Mouse (Mus musculus) urinary bladder, adult 2 months (tissue): ENCODE measurements around the gene Med12. TPM values are rescaled to one million over a fixed set of nuclear protein-coding genes. Genes with fewer than 3 reads are reported as not detected.
"Not testable (repeated sequence)": the region's sequence is repeated elsewhere in the genome, so short reads cannot be mapped to it uniquely, and the experiment has no call there.

ENCODE experiments used
- DNase-seq: peaks from one replicate; pipeline ENCODE4 v3.0.0; 2022; ENCODE audit warnings: low spot score
- polyA plus RNA-seq: library from polyadenylated mRNA; depleted of rRNA; stranded (reverse); fragments of >200 nt; gene quantifications from 2 replicates; pipeline ENCODE4 v1.2.3, GENCODE M21; 2012

Gene Med12
- polyA plus RNA-seq, 1 experiment = 39.9 TPM

DNA sequence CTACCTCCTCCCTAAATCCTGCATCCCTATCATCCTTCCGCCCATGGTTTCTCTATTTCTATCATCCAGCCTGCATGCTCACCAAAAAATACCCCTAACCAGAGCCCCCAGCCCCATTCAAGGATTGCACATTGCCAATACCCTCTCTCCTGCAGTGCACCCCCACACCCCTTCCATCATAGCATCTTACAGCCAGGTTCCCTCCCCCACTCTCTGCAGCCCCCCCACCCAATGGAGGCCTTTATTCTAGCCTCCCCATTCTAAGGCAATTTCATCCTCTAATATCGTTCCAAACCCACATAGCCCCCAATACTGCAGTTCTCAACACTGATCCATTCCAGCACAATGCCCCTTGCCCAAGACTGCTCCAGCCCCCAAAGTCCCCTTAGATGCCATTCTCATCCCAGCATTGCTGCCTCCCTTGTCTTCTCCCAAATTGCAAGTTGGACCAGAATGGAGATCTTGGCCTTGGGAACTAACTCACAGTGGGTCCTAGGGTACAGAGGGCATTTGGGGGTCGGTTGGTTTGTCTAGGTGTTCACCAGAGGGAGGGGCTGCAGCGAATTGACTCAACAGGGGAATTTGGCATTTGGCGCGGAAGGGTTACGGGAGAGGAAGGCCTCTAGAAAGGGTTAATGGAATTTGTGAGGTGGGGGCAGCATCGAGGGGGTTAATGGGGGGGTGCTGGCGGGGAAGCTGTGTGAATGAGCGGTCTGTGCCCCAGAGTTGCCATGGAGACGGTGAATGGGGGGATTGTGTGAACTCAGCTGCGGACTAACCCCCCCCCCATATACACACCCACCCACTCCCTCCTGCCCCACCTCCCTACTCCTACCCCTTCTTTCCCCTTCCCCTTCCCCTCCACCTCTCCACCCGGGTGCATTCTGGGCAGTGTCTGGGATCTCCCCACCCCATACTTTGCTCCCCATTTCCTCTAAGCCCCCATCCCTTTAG lies 25.9 kb downstream of the Med12 start:
- no peak for DNase-seq

DNA sequence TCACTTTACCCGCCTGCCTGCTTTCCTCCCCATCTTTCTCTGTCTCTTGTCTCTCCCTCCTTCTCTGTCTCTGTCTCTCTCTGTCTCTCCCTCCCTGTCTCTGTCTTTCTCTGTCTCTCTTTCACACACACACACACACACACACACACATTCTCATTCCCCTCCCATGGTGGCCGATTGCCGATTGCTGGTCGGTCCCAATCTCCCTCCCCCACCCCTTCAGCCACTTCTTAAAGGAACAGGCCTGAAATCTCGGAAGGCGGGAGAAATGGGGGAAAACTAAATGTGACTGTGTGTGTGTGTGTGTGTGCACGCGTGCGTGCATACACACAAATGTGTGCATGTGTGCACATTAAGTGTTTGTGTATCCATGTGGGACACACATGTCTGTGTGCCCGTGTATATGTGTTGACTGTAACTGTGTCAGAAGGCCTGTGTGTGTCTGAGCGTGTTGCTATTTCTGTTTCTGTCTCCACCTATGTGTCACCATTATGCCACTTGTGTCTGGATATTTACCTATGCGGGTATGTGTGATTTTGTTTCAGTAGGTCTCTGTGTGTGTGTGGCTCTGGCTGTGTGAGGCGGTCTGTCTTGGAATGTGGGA lies 26.7 kb downstream of the Med12 start:
- DNase-seq = no peak

DNA sequence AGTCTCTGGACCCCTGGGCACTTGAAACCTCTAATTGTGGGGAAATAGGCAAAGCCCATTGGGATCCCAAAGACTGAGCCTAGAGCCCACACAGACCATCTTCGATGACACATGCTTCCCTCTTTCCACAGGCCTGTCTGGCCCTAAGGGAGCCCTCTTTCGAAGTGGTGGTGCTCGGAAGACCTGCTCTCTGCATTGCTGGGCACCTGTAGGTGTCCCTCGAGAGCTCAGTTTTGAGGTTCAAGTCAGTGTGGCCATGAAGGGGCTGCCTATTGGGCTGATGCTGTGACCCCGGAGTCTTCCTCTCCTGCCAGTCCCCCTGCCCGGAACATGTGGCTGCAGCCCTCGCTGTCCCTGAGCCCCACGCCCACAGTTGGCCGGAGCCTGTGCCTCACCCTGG lies 27.8 kb downstream of the Med12 start:
- DNase-seq = no peak

DNA sequence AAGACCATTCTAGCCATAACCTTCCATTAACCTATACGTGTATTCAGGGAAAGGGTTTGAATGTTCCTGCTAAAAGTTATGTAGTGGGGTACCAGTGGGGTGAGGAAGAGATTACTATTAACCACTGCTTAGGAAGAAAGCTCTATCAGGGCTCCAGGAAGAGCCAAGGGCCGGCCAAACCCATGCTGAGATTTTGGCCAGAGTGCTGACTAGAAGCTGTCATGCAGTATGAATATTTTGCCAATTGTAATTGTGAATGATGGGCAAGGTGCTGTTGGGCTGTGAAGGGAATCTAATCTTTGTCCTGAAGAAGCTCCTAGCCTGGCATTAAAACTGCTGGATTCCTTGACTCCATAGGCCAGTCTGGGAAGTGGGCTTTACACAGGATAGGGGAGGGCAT lies 30.8 kb downstream of the Med12 start:
- DNase-seq = no peak

DNA sequence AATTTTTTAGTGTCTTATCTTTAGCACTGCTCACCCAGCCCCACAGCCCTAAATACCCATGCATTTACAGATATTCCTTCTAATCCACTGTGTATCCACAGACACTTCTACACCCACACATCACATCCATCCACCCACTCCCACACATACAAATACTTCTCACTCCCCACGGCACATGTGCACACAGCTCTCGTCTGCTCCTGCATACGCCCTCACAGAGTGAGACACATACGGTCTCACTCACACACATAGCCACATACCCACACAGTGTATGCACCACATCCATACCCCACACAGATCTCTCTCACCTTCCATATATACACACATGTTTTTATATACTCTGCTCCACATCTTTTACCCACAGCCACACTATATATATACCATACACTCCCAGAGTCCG lies 35.5 kb downstream of the Med12 start:
- no peak for DNase-seq

DNA sequence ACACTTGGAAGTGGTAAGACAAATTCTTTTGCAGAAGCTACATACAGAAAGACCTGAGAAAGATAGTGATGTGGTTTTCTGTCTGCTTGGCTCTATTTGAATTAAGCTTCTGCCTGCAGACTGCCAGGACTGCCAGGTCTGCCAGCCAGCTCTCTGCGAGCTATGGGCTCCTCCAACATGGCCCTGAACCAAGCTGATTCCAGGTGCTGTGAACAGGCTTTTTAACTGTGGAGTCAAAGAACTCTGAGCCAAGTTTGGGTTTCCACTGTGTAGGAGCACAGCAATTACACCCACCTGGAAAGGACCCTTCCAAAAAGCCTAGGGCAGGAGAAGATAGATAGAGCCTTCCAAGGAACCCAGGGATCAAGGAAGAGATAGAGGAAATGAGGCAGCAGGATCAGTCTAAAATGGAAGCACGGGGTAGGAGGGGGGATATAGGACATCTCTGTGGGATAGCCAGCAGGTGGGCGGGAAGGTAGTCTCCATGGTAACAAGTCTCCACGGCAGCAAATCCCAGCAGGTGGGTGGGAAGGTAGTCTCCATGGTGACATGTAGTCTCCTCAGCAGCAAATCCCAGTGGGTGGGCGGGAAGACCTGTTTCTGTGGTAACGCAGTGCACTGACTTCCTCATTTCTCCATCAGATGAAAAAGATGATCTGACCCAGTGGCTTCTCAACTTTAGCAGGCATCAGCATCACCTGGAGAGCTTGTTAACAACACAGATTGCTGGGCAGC lies 40.0 kb downstream of the Med12 start:
- no peak for DNase-seq

DNA sequence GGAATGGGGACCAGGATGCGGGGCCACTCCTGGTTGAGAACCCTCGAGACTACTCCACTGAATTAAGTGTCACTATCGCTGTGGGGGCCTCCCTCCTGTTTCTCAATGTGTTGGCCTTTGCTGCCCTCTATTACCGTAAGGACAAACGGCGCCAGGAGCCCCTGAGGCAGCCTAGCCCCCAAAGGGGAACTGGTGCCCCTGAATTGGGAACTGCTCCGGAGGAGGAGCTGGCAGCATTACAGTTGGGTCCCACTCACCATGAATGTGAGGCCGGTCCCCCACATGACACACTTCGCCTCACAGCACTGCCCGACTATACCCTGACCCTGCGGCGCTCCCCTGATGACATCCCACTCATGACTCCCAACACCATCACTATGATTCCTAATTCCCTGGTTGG lies 45.9 kb downstream of the Med12 start:
- DNase-seq = no peak

DNA sequence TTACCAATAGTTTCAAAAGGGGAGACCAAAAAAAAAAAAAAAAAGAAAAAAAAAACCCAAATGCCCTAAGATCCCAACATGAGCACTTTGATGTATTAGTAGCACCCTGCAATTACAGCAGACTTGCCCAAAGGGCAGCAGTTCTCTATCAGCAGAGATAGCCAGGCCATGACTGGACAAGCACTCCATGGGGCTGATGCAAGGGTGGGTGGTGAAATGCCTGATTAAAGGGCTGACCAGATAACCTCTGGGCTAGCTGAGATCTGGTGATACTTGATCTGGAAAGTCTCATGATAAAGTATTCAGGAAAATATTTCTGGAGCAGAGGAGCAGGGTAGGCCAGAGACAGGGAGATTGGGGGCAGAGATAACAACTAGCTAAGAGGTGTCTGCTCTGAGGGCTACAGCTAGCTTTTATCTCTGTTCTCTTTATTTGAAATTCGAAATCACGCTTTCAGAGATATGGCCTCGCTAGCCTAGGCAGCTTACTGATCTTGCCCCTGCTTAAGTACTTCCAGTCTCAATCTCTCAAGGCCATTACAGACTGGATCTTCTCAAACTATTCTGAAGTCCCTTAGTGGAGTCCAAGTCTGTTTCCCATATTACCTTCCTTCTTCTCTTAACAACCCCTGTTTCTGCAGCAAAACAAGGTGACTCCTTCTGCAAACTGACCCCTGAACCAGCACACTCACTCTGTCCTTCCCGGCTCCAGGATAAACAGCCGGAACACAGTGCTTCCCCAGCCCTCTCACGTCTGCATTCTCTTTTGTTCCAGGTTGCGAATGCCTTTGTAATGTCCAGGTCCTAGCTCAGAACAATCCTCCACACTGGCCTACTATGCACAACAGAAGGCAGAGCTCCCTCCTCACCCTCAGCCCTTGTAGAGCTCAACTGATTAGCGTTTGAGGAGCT lies 52.4 kb downstream of the Med12 start:
- DNase-seq = no peak

DNA sequence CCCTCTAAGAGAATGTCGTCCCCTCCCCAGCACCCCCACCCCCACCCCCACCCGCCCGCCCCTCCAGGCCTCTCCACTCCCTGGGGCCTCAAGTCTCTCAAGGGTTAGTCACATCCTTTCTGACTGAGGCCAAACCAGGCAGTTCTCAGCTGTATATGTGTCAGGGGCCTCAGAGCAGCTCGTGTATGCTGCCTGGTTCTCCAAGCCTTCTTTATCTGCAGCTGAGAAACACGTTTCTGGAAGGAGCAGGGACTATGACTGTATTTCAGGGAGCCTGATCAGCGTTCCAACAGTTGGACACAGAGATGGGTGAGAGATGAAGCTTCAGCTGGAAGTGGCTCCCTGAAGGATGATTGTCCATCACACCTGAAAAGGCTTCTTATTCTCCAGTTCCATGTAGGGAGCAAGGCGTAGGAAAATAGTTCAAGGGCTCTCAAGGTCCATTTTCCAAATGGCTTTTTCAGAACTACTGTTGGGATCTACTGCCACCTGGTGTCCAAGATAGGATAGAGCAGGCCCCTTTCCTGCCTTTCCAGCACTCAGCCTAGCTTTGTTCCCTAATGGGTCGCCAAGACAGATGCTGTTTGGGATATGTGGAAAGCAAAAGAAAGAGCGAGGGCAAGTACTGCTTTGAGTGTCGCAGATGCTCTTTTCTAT lies 55.7 kb downstream of the Med12 start:
- peak; percentile 20 for DNase-seq

DNA sequence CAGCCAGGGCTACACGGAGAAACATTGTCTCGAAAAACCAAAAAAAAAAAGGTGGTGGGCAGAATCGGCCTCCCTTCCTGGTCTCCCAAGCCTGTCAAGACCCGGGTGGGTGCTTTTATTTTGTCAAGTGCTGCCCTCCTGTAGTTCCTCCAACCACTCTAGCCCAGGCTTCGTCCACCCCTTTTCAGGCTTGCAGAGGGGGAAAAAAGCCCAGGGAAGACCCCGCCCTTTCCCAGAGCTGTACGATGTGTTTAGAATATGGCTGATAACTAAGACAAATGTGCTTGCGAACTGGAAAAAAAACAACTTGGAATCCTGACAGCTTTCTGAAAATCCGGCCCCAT lies 58.2 kb downstream of the Med12 start:
- no peak for DNase-seq

DNA sequence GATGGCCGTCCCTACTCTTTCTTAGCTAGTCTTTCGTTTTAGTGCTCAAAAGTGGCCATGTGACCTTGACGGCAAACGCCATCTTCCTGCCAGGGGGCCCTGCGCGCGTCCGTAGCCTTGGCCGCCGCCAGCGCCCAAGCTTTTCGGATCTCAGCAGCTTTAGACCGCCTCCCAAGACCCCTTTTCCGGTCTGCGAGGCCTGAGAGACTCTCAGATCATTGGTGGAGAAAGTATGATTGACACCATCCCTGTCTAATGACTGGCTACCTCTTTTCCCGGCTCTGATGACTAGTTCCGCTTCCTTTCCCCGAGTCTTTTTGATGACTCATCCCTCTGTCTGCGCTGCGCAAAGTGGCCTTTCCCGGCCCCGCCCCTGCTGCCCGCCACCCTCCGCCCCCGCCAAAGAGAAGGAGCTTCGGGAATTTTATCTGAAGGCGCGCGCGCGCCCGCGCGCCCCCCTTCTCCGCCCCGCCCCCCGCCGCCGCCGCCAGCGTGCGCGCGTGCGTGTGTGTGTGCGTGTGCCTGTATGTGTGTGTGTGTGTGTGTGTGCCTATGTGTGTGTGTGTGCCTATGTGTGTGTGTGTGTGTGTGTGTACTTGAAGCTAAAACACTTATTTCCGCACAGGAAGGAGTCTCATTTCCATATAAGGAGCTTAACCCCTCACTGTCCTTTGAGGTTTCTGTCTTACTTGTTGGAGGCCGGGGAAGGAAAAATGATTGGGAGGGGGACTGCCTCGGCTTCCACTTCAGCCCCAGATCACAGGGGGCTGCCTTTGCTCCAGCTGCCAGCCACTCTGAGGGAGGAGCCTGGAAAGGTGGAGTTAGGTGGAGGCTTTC lies 58.8 kb downstream of the Med12 start:
- DNase-seq = peak; percentile 67

DNA sequence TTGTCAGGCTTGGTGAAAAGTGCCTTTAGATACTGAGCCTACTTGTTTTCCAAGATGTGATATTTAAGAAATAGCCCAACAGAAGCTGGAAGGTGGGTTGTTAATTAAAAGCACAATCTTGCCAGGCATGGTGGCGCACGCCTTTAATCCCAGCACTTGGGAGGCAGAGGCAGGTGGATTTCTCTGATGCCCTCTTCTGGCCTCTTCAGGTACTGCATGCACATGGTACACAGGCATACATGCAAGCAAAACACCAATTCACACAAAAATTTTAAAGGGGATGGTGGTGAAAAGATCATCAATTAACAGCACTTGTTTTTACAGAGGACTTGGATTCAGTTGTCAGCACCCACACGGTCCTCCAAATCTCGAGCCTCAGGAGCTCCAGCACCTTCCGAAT lies 60.8 kb downstream of the Med12 start:
- DNase-seq = no peak

DNA sequence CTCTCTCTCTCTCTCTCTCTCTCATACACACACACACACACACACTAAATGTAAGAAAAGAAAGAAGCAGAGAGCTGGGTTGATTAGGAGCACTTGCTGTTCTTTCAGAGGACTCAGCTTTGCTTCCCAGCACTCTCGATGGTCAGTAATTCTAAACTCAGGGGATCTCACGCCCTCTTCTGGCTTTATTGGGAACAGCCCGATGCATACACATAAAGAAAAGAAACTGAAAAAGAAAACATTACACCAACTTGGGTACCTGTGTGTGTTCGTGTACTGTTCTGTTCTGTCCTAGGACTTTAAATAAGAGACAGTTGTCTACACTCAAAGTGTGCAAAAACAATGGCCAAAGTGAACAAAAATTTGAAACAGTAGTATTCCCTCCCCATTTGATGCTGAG lies 64.8 kb downstream of the Med12 start:
- DNase-seq = no peak

DNA sequence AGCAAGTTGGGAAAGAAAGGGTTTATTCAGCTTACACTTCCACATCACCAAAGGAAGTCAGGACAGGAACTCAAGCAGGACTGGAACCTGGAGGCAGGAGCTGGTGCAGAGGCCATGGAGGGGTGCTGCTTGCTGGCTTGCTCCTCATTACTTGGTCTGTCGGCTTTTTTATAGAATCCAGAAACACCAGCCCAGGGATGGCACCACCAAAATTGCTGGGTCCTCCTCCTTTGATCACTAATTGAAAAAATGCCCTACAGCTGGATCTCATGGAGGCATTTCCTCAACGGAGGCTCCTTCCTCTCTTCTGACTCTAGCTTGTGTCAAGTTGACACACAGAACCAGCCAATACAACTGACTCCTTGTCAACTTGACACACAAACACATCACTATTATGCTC lies 69.0 kb downstream of the Med12 start:
- DNase-seq = not testable (repeated sequence)

DNA sequence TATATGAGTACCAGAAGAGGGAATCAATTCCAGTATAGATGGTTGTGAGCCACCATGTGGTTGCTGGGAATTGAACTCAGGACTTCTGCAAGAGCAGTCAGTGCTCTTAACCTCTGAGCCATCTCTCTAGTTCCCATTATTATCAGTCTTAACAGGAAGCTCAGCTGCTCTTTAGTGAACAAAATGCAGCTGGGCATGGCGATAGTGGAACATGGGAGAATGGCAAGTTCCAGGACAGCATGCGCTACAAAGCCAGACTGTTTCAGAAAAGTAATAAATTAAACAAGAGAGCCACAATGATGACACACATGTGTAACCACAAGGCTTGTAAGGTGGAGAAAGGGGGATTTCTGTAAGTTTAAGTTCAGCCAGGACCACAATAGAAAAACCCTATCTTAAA lies 71.6 kb downstream of the Med12 start:
- no peak for DNase-seq

DNA sequence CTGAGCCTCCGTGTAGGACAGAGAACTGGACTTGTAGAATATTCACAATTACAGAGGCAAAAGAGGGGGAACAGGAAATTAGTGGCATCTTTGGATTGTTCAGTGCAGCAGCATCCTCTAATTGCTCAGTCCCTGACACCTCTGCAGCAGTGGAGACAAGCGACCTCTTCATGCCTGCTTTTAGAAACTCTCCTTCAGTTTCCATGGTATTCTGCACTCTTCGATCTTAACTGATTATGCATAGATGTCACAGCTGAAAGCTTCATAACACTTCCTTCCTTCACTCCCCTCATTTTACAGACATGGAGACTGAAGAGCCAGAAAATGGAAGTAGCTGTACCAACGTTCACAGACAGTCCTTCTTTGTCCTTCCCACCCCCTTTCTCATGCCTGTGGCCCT lies 72.6 kb downstream of the Med12 start:
- DNase-seq = no peak
